Mouse (Mus musculus): ENCODE results near the gene Tox2. TPM values are rescaled to one million over a fixed set of nuclear protein-coding genes. Genes with fewer than 3 reads are reported as not detected.
A peak's percentile ranks its signal among the peaks of the same experiment; 100 is the strongest.

The Tox2 gene
- polyA plus RNA-seq, 1 experiment from 2014 or later = 4.4 TPM

DNA sequence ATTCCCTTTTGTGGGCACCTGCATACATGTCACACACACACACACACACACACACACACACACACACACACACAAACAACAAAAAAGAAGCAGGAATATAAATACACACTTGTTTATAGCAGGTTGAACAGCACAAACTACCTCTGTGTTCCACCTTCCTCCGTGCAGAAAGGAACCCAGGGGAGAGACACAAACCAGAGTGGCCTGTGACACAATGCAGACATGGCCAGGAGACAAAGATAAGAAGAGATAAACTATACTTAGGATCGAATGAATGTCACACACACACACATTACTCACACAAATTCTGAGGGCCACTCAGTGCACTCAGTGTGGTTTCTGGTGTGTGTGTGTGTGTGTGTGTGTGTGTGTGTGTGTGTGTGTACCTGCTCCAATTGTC lies 156.3 kb downstream of the Tox2 start:
- WGBS = 21% methylated on average over 2 of the region's 2 CpGs
- H3K9me3 ChIP-seq = no peaks in the 10 kb centered on the region
- no peak overlapping the region for H3K27ac ChIP-seq
- H3K27me3 ChIP-seq (replicated peaks) = no peaks in the 10 kb centered on the region
- no peak for ATAC-seq (ENCODE audit: insufficient read depth, low FRiP score, low read depth)
- no peak overlapping the region for H3K4me2 ChIP-seq
- H3K4me1 ChIP-seq = peaks cover 8% of the 10 kb centered on the region; the same call in 1 of the 2 replicates
- no peak overlapping the region for H3K9ac ChIP-seq
- no peaks in the 10 kb centered on the region for H3K36me3 ChIP-seq
- H3K4me3 ChIP-seq (replicated peaks) = no peak overlapping the region

DNA sequence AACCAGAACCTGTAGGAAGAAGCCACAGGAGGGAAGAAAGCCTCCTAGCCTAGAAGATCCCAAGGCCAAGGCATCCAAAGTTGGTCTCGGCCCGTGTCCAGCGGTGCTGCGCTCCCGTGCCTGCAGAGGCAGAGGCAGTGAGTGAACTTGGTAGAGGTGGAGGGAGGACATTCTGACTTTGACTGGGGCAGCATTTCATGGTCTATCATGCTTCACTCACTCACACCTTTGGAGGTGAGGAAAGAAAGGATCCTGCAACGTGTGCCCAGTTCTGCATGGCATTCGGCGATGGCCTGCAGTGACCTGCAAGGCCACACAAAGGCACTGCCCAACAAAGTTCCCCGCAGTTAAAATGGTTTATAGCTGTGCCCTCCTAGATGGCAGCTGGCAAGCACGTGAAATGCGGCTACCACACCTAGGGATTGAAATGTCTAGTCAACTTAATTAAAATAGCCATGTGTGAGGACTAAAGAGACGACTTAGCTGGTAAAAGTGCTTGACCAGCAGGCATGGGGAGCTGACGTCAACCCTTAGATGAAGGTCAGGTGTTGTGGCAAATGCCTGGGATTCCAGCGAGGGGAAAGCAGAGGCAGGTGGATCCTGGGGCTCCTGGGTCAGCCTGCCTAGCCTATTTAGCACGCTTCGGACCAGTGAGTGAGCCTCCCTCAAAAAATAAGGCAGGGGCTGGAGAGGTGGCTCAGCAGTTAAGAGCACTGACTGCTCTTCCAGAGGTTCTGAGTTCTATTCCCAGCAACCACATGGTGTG lies 158.1 kb downstream of the Tox2 start:
- no peak overlapping the region for H3K4me3 ChIP-seq (replicated peaks)
- no peaks in the 10 kb centered on the region for H3K27me3 ChIP-seq (replicated peaks)
- peaks cover 15% of the 10 kb centered on the region; the same call in 1 of the 2 replicates for H3K4me1 ChIP-seq
- 81% methylated on average over 16 of the region's 16 CpGs for WGBS
- no peak overlapping the region for H3K9ac ChIP-seq
- ATAC-seq (ENCODE audit: insufficient read depth, low FRiP score, low read depth) = no peak
- H3K9me3 ChIP-seq = no peaks in the 10 kb centered on the region
- no peaks in the 10 kb centered on the region for H3K36me3 ChIP-seq
- H3K4me2 ChIP-seq = no peak overlapping the region
- H3K27ac ChIP-seq = no peak overlapping the region

DNA sequence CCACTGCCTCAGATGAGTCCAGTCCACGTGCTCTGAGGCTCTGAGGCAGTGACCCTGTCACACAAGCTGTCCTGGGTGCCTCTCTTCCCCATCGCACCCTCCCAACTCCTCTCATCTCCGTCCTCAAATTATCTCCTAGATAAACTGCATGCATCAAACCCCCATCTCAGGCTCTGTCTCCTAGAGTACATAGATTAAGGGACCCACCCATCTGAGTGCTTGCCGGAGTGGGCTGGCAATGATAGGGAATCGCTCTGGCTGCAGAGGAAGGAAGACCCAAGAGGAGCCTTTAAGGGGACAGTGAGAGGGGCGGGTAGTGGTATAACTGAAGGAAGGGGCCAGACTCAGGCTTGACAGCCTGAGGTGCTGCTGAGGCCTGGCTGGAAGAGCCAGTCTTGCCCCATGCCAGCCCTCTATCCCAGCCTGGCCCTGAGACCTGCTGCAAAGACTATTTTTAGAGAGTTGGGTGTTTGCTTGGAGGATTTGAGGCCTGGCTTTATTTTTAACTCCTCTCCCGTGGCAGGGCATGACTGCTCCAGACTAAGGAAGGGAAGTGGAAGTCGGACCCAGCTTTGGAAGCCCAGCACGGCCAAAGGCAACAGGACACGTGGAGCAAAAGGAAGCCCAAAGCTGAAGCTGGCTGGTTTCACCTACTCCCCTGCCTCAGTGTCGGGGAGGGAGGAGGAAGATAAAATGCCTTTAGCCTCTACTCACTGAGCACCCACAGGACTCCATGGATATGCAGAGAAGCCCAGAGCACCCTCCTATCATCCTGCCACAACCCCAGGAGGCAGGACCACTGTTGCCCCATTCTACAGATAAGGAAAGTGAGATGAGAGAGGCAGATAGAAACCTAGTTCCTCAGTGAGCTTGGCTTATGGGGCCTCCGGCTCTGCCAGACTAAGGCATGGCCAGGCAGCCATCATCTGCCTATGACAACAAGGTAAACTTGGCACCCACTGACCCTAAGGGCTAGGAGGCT lies 160.3 kb downstream of the Tox2 start:
- no peak overlapping the region for H3K4me3 ChIP-seq (replicated peaks)
- H3K27ac ChIP-seq = peak overlapping the region; percentile 45
- H3K9ac ChIP-seq = no peak overlapping the region
- no peaks in the 10 kb centered on the region for H3K9me3 ChIP-seq
- H3K36me3 ChIP-seq = no peaks in the 10 kb centered on the region
- ATAC-seq (ENCODE audit: insufficient read depth, low FRiP score, low read depth) = peak; percentile 32; the same call in 1 of the 2 replicates
- WGBS = 61% methylated on average over 12 of the region's 12 CpGs
- H3K27me3 ChIP-seq (replicated peaks) = no peaks in the 10 kb centered on the region
- peaks cover 15% of the 10 kb centered on the region; the same call in 1 of the 2 replicates for H3K4me1 ChIP-seq
- H3K4me2 ChIP-seq = no peak overlapping the region

DNA sequence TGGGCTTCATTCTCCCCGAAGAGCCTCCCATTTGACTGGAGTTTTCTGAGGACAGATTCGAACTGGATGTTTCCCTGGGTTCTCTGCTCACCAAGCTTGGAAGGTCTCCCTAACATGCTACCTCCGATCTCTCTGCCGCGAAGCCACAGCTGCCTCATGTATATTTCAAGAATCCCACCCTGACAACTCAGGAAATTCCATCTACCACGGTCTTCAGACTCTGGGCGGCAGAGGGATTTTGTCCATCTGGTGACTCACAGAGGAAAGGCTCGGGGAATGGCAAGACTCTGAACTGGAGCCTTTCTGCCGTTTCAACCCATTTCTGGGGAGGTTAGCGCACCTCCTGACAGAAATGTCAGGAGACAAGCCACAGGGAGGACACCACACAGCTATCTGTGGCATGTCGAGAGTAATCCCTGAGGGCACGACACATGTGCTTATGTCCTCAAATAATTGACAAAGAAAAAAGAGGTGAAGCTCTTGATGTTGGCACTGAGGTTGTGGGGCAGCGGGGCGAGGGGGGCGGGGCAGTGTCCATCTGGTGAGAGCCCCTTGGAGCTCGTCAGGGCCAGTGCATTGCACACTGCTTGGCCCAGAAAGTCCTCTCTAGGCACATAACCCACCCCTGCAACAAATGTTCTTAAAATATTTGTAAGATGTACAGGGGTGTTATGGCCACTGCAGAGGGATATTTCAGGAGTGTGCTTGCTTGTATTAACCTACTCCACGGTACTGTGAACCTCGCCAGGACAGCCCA lies 162.0 kb downstream of the Tox2 start:
- Histone ChIP-seq H3K4me2 (no peak overlapping the region), H3K9me3 (no peaks in the 10 kb centered on the region), H3K27me3 (replicated peaks) (no peaks in the 10 kb centered on the region), H3K9ac (no peak overlapping the region), H3K36me3 (no peaks in the 10 kb centered on the region), H3K4me3 (replicated peaks) (no peak overlapping the region), H3K27ac (peak overlapping the region; percentile 67), H3K4me1 (peaks cover 15% of the 10 kb centered on the region; the same call in 1 of the 2 replicates)
- 47% methylated on average over 18 of the region's 18 CpGs for WGBS
- 0 out of 2 replicates have a peak, but pooled peaks have one; percentile 33 for ATAC-seq (ENCODE audit: insufficient read depth, low FRiP score, low read depth)

DNA sequence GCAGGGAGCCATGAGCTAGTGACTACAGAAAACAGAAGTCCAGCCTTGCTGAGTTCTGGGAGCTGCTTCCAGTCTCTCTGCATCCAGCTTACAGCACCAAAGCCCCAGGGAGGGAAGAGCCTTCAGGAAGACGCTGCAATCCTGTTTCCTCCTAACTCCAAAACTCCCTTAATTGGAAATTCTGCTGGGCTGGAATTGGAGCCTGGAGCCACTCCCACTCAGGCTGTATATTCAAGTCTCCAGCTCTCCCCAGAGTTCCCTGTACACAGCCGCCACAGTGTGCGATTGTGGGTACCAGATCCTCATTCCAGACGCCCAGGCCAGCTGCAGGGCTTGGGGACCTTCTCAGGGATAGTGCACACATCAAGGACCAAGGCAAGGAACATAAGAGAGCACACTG lies 167.2 kb downstream of the Tox2 start:
- Histone ChIP-seq H3K4me1 (peaks cover 9% of the 10 kb centered on the region; the same call in 1 of the 2 replicates), H3K4me3 (replicated peaks) (no peak overlapping the region), H3K36me3 (no peaks in the 10 kb centered on the region; the same call in 1 of the 2 replicates), H3K4me2 (no peak overlapping the region), H3K27ac (peak overlapping the region; percentile 76), H3K27me3 (replicated peaks) (peaks cover 3% of the 10 kb centered on the region), H3K9ac (no peak overlapping the region), H3K9me3 (no peaks in the 10 kb centered on the region)
- peak; percentile 62; the same call in 1 of the 2 replicates for ATAC-seq (ENCODE audit: insufficient read depth, low FRiP score, low read depth)
- WGBS = 19% methylated on average over 4 of the region's 4 CpGs

DNA sequence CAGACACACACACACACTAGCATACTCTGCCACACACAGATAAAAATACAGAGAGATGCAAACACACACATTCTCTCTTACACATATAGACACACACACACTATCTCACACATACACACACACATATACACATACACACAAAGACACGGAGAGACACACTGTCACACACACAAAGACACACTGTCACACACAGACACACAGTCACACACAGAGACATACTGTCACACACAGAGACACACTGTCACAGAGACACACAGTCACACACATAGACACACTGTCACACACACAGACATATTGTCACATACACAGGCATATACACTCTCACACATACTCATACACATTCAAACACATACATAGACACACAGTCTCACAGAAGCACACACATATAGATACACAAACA lies 169.7 kb downstream of the Tox2 start:
- Histone ChIP-seq H3K4me3 (replicated peaks) (no peak overlapping the region), H3K9ac (no peak overlapping the region), H3K27me3 (replicated peaks) (peaks cover 16% of the 10 kb centered on the region), H3K4me1 (peaks cover 6% of the 10 kb centered on the region; the same call in 1 of the 2 replicates), H3K36me3 (peaks cover 6% of the 10 kb centered on the region), H3K27ac (no peak overlapping the region), H3K4me2 (no peak overlapping the region), H3K9me3 (no peaks in the 10 kb centered on the region)
- WGBS = 85% methylated on average over 1 of the region's 1 CpGs
- ATAC-seq (ENCODE audit: insufficient read depth, low FRiP score, low read depth) = no peak

Other genes with a start within 250 kb of the Tox2 start
- 1.2 and 1.4 TPM in 2 replicates for gene Sgk2, start 215.8 kb upstream of the Tox2 start, polyA plus RNA-seq (2015; fragmentation: Nextera tagmentation; extraction: Ambion mirVana)
- gene Ift52, start 185.8 kb upstream of the Tox2 start, polyA plus RNA-seq (2015; fragmentation: Nextera tagmentation; extraction: Ambion mirVana) = 43.2 and 45.5 TPM in 2 replicates
- gene Mybl2, start 148.4 kb upstream of the Tox2 start, polyA plus RNA-seq (2015; fragmentation: Nextera tagmentation; extraction: Ambion mirVana) = 23.3 and 26.7 TPM in 2 replicates
- gene Gtsf1l, start 115.3 kb upstream of the Tox2 start, polyA plus RNA-seq (2015; fragmentation: Nextera tagmentation; extraction: Ambion mirVana) = not detected in 2 replicates
- gene Jph2, start 194.9 kb downstream of the Tox2 start, polyA plus RNA-seq (2015; fragmentation: Nextera tagmentation; extraction: Ambion mirVana) = 12.7 and 13.1 TPM in 2 replicates
- gene Oser1, start 221.6 kb downstream of the Tox2 start, polyA plus RNA-seq (2015; fragmentation: Nextera tagmentation; extraction: Ambion mirVana) = 79.1 and 84.6 TPM in 2 replicates
- gene Gdap1l1, start 235.4 kb downstream of the Tox2 start, polyA plus RNA-seq (2015; fragmentation: Nextera tagmentation; extraction: Ambion mirVana) = 5.8 and 6.3 TPM in 2 replicates

Data from stomach, embryonic 15.5 days (tissue).